Mouse (Mus musculus) embryonic facial prominence, embryonic 15.5 days (tissue): Measurements from ENCODE around the gene Tcam1. TPM values are rescaled to one million over a fixed set of nuclear protein-coding genes. Genes with fewer than 3 reads are reported as not detected.
A peak's percentile ranks its signal among the peaks of the same experiment; 100 is the strongest.

Experiments
- ATAC-seq: fragments of 200-750 bp; cut with Nextera tagmentation; 2 replicates; pipeline ENCODE4 v1.8.0; 2017; ENCODE audit warnings: low read depth, moderate TSS enrichment; ENCODE audit not compliant: insufficient number of reproducible peaks, low FRiP score, low TSS enrichment
- H3K27ac ChIP-seq: fragments of 300-500 bp; sonication (generic); replicated peaks from 2 replicates; pipeline ENCODE4 v1.5.1; 2015; ENCODE audit warnings: mild to moderate bottlenecking, inconsistent platforms
- H3K27me3 ChIP-seq: fragments of 300-500 bp; sonication (generic); 2 replicates; pipeline ENCODE4 v1.6.1; 2015; ENCODE audit warnings: inconsistent platforms
- H3K36me3 ChIP-seq: fragments of 300-500 bp; sonication (generic); 2 replicates; pipeline ENCODE4 v1.6.1; 2015; ENCODE audit warnings: mild to moderate bottlenecking, inconsistent platforms
- H3K4me1 ChIP-seq: fragments of 300-500 bp; sonication (generic); 2 replicates; pipeline ENCODE4 v1.6.1; 2015; ENCODE audit warnings: inconsistent platforms
- H3K4me2 ChIP-seq: fragments of 300-500 bp; sonication (generic); replicated peaks from 2 replicates; pipeline ENCODE4 v1.6.1; 2015; ENCODE audit warnings: mild to moderate bottlenecking, inconsistent platforms
- H3K4me3 ChIP-seq: fragments of 300-500 bp; sonication (generic); replicated peaks from 2 replicates; pipeline ENCODE4 v1.5.1; 2015; ENCODE audit warnings: mild to moderate bottlenecking, inconsistent platforms
- H3K9ac ChIP-seq: fragments of 300-500 bp; sonication (generic); 2 replicates; pipeline ENCODE4 v1.6.1; 2015; ENCODE audit warnings: inconsistent platforms
- H3K9me3 ChIP-seq: fragments of 300-500 bp; sonication (generic); replicated peaks from 2 replicates; pipeline ENCODE4 v1.6.1; 2016; ENCODE audit warnings: inconsistent platforms
- WGBS: fragments of 180-500 bp; shearing (Covaris S2); methylation state at CpG from one replicate; pipeline ENCODE4 v1.1.7; 2015; 5-methylcytosine and 5-hydroxymethylcytosine counted together
- polyA plus RNA-seq: library from polyadenylated mRNA; unstranded; fragments of >200 nt; fragmentation: Nextera tagmentation; extraction: Ambion mirVana; gene quantifications from 2 replicates; pipeline ENCODE4 v1.2.1, GENCODE M21; 2015

The Tcam1 gene
- polyA plus RNA-seq, 1 experiment from 2014 or later = 0.71 TPM

GRCm38 (mm10) chr11:106273811-106274210 is 2.7 kb upstream of the Tcam1 start:
- Histone ChIP-seq H3K4me3 (no peak overlapping the region), H3K36me3 (no peaks in the 10 kb centered on the region), H3K27ac (peak overlapping the region; percentile 94), H3K27me3 (no peaks in the 10 kb centered on the region), H3K4me1 (peaks cover 57% of the 10 kb centered on the region), H3K9me3 (no peaks in the 10 kb centered on the region), H3K9ac (no peak overlapping the region), H3K4me2 (peak overlapping the region; percentile 73)
- ATAC-seq = no peak
- WGBS = 87% methylated on average over 6 of the region's 6 CpGs

- Histone ChIP-seq H3K36me3 (no peaks in the 10 kb centered on the region), H3K4me1 (peaks cover 52% of the 10 kb centered on the region), H3K9ac (no peak overlapping the region), H3K4me2 (no peak overlapping the region), H3K27ac (peak overlapping the region; percentile 94), H3K27me3 (no peaks in the 10 kb centered on the region), H3K9me3 (no peaks in the 10 kb centered on the region), H3K4me3 (no peak overlapping the region)
- WGBS = 75% methylated on average over 1 of the region's 1 CpGs
- ATAC-seq = no peak
These were observed 2.1 kb upstream of the Tcam1 start for GRCm38 (mm10) chr11:106274374-106274773.

GRCm38 (mm10) chr11:106274971-106275411 is 1.5 kb upstream of the Tcam1 start:
- H3K4me2 ChIP-seq = no peak overlapping the region
- H3K4me3 ChIP-seq = no peak overlapping the region
- H3K27ac ChIP-seq = peak overlapping the region; percentile 94
- H3K4me1 ChIP-seq = peaks cover 49% of the 10 kb centered on the region
- no peaks in the 10 kb centered on the region for H3K27me3 ChIP-seq
- ATAC-seq = no peak
- no peaks in the 10 kb centered on the region for H3K36me3 ChIP-seq
- H3K9me3 ChIP-seq = no peaks in the 10 kb centered on the region
- WGBS = 37% methylated on average over 7 of the region's 7 CpGs
- H3K9ac ChIP-seq = no peak overlapping the region

GRCm38 (mm10) chr11:106282452-106282851 is 6.0 kb downstream of the Tcam1 start:
- Histone ChIP-seq H3K27ac (no peak overlapping the region), H3K27me3 (no peaks in the 10 kb centered on the region), H3K4me1 (peaks cover 15% of the 10 kb centered on the region), H3K4me2 (no peak overlapping the region), H3K36me3 (no peaks in the 10 kb centered on the region), H3K4me3 (no peak overlapping the region), H3K9me3 (no peaks in the 10 kb centered on the region), H3K9ac (no peak overlapping the region)
- 89% methylated on average over 6 of the region's 6 CpGs for WGBS
- ATAC-seq = no peak

GRCm38 (mm10) chr11:106283371-106283770 is 6.9 kb downstream of the Tcam1 start:
- Histone ChIP-seq H3K4me2 (no peak overlapping the region), H3K27me3 (no peaks in the 10 kb centered on the region), H3K27ac (no peak overlapping the region), H3K4me3 (no peak overlapping the region), H3K4me1 (peaks cover 20% of the 10 kb centered on the region), H3K9me3 (no peaks in the 10 kb centered on the region), H3K36me3 (no peaks in the 10 kb centered on the region), H3K9ac (no peak overlapping the region)
- no peak for ATAC-seq
- WGBS = 63% methylated on average over 4 of the region's 4 CpGs

- H3K9ac ChIP-seq = no peak overlapping the region
- no peaks in the 10 kb centered on the region for H3K27me3 ChIP-seq
- no peak overlapping the region for H3K4me2 ChIP-seq
- WGBS = 66% methylated on average over 8 of the region's 8 CpGs
- H3K4me1 ChIP-seq = peaks cover 20% of the 10 kb centered on the region
- no peak overlapping the region for H3K4me3 ChIP-seq
- no peak for ATAC-seq
- H3K9me3 ChIP-seq = no peaks in the 10 kb centered on the region
- no peaks in the 10 kb centered on the region for H3K36me3 ChIP-seq
- H3K27ac ChIP-seq = no peak overlapping the region
These were observed 7.7 kb downstream of the Tcam1 start for GRCm38 (mm10) chr11:106284126-106284525.

GRCm38 (mm10) chr11:106286206-106286605 is 9.7 kb downstream of the Tcam1 start:
- no peak overlapping the region for H3K9ac ChIP-seq
- H3K27me3 ChIP-seq = no peaks in the 10 kb centered on the region
- no peaks in the 10 kb centered on the region for H3K9me3 ChIP-seq
- ATAC-seq = no peak
- H3K4me1 ChIP-seq = peaks cover 20% of the 10 kb centered on the region
- no peaks in the 10 kb centered on the region for H3K36me3 ChIP-seq
- H3K4me3 ChIP-seq = no peak overlapping the region
- H3K27ac ChIP-seq = peak overlapping the region; percentile 89
- WGBS = 84% methylated on average over 7 of the region's 7 CpGs
- no peak overlapping the region for H3K4me2 ChIP-seq

GRCm38 (mm10) chr11:106286987-106287386 is 10.5 kb downstream of the Tcam1 start:
- Histone ChIP-seq H3K9ac (no peak overlapping the region), H3K4me2 (no peak overlapping the region), H3K27me3 (no peaks in the 10 kb centered on the region), H3K4me1 (peaks cover 20% of the 10 kb centered on the region), H3K4me3 (no peak overlapping the region), H3K27ac (peak overlapping the region; percentile 89), H3K9me3 (no peaks in the 10 kb centered on the region), H3K36me3 (no peaks in the 10 kb centered on the region)
- peak; percentile 73 for ATAC-seq
- 27% methylated on average over 11 of the region's 11 CpGs for WGBS

- Histone ChIP-seq H3K4me2 (no peak overlapping the region), H3K9ac (no peak overlapping the region), H3K36me3 (no peaks in the 10 kb centered on the region), H3K27me3 (no peaks in the 10 kb centered on the region), H3K4me3 (no peak overlapping the region), H3K9me3 (no peaks in the 10 kb centered on the region), H3K4me1 (peaks cover 20% of the 10 kb centered on the region), H3K27ac (no peak overlapping the region)
- 60% methylated on average over 8 of the region's 8 CpGs for WGBS
- ATAC-seq = no peak
These were observed 12.9 kb downstream of the Tcam1 start for GRCm38 (mm10) chr11:106289369-106289768.

GRCm38 (mm10) chr11:106290376-106290775 is 13.9 kb downstream of the Tcam1 start:
- 91% methylated on average over 5 of the region's 5 CpGs for WGBS
- H3K9me3 ChIP-seq = no peaks in the 10 kb centered on the region
- no peaks in the 10 kb centered on the region for H3K36me3 ChIP-seq
- no peak overlapping the region for H3K9ac ChIP-seq
- no peaks in the 10 kb centered on the region for H3K27me3 ChIP-seq
- H3K4me2 ChIP-seq = no peak overlapping the region
- H3K4me1 ChIP-seq = peaks cover 20% of the 10 kb centered on the region
- no peak overlapping the region for H3K27ac ChIP-seq
- no peak overlapping the region for H3K4me3 ChIP-seq
- no peak for ATAC-seq

- WGBS = 88% methylated on average over 2 of the region's 2 CpGs
- Histone ChIP-seq H3K27ac (no peak overlapping the region), H3K4me1 (peaks cover 11% of the 10 kb centered on the region), H3K27me3 (no peaks in the 10 kb centered on the region), H3K4me2 (no peak overlapping the region), H3K9me3 (no peaks in the 10 kb centered on the region), H3K36me3 (no peaks in the 10 kb centered on the region), H3K9ac (no peak overlapping the region), H3K4me3 (no peak overlapping the region)
- no peak for ATAC-seq
These were observed 15.4 kb downstream of the Tcam1 start for GRCm38 (mm10) chr11:106291861-106292260.

- Histone ChIP-seq H3K4me2 (no peak within 1 kb of the TSS), H3K4me3 (no peak within 1 kb of the TSS), H3K9ac (no peak within 1 kb of the TSS), H3K27ac (no peak within 1 kb of the TSS), H3K36me3 (no peaks in the 10 kb centered on the region), H3K4me1 (peaks cover 4% of the 10 kb centered on the region; the same call in 1 of the 2 replicates), H3K9me3 (no peaks in the 10 kb centered on the region), H3K27me3 (no peaks in the 10 kb centered on the region)
- 79% methylated on average over 9 of the region's 9 CpGs for WGBS
- ATAC-seq = no peak
These were observed 25.3 kb downstream of the Tcam1 start, which contains the start of gene Gh for GRCm38 (mm10) chr11:106301765-106302164. TSS of gene Gh (minus strand) at chr11:106301865.
